Mouse (Mus musculus): Measurements from ENCODE around the gene Gja5.

Gja5 gene

DNA sequence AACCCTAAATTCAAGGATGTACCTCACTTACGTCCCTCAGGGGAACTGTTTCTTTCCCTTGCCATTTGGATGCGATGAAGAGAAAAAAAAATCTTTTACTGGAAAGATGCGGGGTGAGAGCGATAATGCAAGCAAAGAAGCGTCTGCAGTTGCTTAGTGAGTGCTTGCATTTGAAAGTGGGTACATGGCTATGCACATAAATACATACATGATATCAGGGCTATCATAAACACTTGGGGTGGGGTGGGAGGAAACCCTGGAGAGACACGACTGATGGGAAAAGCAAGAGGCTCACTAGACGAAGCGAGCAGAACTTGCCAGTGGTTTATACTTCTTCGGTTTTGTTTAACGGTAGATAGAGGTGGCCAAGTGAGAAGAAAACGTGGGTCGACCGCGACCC is at the start of gene Gja5:
Gene Gja5 (plus strand): TSS at position 301 of the 400 bp plus-strand sequence.
- no peak for DNase-seq (ENCODE audit: low read depth)

DNA sequence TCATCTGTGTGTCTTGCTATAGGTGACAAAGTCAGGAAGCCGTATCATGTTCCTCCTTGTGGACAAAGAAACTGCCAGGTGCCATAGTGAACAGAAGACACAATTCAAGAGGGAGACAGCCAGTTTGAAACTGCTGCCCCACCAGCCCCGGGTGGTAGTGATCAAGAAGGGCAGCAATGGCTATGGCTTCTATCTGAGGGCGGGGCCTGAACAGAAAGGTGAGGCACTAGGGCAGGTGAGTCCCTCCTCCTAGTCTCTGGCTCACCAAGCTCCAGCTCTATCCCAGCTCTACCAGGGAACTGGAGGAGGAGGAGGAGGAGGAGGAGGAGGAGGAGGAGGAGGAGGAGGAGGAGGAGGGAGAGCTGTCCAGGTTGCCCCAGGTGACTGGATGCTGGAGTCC is 48.7 kb upstream of the Gja5 start:
- DNase-seq (ENCODE audit: low read depth), result no peak

DNA sequence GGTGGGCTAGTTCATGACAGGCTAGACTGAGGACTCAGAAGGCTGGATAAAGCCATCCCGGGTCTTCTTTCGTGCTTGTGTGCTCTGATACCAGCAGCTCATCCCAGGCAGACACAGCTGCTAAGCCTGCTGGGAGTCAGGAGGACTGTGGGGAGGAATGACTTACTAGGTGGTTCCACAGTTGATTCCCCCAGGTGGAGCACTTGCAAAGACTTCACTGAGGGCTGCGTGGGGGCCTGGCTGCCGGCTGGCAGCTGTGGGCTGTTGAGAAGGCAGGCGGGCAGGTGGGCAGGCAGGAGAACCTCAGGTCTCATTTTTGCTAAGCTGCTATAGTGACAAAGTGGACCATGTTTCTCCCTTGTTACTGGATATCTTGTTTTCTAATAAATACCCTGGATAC is 44.0 kb upstream of the Gja5 start:
- DNase-seq (ENCODE audit: low read depth), result no peak

DNA sequence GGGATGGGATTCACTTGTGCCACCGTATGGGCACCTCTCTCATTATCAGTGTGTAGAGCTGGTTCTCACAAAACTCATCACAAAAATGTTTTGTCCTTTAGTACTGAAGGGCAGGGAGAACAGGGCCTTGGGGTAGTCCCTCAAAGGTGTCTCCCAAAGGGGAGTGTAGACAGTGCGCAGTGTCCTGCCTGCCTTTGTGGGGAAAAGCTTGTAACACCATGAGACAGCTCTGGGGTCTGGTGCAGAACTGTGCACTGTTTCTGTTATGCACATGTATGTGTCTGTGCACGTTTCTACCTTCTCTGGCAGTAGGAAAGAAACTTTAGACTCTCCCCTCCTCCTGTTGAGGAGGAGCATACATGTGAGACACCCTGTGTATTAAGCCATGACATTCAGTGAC is 36.6 kb upstream of the Gja5 start:
- DNase-seq (ENCODE audit: low read depth), result no peak

DNA sequence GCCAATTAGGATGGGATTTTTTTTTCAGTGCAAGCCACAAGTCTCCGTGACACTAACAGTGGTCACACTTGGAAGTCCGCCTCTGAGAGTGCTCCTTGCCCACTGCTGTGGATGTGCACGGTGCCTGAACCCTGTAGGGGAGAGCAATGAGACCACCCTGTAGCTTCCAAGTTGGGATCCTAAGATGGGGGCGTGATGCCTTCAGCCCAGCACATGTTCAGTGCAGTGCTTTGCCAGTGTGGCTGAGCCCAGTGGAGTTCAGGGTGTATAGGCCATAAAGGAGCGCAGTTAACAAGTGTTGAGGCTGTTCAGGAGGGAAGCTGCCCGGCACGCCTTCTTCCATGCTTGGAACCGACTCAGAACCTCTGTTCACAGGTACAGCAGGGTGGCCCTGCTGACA is 35.9 kb upstream of the Gja5 start:
- no peak for DNase-seq (ENCODE audit: low read depth)

DNA sequence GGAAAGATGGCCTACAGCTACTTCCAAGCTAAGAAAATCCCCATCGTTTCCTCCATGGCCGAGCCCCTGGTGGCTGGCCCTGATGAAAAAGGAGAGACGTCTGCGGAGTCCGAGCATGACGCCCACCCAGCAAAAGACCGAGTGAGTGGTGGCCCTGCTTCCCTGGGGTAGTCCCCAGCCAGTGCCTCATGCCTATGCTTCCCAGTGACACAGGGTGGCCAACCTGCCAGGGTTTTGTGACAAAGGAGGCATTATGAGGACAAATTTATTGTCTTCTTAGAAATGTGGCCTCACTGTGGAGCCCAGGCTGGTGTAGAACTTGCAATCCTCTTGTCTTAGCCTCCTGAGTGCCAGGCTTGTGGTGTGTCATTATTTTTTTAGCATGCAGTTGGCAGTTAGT is 35.4 kb upstream of the Gja5 start:
- no peak for DNase-seq (ENCODE audit: low read depth)

DNA sequence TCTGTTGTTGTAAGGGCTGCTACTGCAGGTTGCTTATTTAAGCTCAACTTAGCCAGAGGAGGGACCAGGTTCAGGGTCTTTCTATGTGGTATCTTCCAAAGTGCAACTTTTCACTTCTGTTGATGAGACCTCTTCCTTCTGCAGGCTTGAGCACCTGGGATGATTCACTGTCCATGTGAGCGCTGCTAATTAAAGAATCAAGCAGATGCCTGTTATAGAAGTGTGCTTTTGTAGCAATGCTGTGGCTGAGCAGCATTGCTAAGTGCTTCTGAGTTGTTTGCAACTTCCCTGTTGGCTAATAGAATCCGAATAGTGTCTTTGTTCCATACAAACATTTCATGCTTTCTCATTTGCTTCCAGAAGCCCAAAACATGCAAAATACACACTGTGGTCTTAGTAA is 34.2 kb upstream of the Gja5 start:
- no peak for DNase-seq (ENCODE audit: low read depth)

DNA sequence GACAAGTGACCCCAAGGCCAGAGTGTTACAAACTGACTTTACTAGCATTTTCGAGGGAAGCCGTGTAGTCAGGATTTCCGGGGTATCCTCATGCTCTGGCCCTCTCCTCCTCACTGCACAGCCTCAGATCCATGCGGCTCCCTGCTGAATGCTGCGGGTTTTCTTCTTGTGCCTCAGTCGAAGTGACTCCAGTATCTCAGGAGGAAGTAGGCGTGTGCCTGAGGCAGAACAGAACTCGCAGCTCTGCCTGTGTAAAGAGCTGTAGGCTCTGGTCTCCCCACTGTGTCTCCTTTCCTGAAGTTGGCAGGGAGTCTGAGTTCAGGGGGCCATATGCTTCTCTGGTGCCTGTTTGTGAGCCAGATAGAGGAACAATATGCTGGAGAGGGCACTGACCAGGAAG is 33.4 kb upstream of the Gja5 start:
- no peak for DNase-seq (ENCODE audit: low read depth)

DNA sequence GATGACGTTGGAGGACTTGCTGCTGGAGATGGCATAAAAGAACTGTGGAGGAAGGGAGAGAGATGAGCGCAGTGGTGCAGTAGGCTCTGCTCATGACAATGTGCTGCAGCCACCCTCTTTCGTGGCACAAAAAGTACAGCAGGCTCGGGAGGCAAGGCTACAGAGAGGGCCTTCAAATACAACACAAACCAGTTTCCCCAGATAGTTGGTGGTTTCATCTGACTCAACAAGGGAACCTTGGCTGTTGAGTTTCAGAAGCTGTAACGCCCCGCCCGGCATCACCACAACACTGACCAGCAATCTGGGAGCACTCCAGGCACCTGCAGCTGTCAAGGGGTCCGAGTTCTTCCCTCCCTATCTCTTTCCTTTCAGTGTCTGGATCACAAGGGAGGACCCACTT is 32.0 kb upstream of the Gja5 start:
- no peak for DNase-seq (ENCODE audit: low read depth)

DNA sequence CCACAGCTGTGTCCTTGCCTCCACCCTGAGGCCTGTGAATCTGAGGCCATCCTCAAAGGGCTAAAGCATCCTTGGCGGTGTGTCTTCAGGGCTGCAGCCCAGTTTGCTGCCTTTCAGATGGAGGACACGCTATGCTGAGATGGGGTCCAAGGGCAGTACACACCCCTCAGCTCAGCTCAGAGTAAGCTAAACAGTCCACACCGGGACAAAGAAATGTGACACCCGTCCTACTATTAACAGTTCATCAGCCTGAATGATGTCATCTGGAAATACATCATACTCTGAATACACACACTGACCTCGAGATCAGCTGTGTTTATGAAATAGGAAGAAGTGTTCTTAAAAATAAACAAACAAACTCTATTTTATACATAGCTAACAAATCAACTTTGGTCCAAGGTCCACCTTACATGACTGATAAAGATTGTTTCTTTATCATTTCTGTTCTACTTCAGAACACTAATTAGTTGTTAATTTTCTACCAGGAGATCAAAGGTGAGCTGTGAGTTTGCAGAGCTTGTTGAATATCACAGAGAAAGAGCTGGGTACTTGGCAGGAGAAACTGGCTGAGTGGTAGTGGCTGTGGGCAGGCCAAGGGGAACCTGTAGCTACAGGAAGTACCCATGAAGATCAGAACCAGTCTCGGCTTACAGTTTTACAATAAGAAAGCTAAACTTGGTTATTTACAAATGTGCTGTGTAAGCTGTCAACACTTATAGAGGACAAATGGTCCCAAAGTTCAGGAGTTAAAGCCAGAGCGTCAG is 29.5 kb upstream of the Gja5 start:
- DNase-seq (ENCODE audit: low read depth), result no peak

DNA sequence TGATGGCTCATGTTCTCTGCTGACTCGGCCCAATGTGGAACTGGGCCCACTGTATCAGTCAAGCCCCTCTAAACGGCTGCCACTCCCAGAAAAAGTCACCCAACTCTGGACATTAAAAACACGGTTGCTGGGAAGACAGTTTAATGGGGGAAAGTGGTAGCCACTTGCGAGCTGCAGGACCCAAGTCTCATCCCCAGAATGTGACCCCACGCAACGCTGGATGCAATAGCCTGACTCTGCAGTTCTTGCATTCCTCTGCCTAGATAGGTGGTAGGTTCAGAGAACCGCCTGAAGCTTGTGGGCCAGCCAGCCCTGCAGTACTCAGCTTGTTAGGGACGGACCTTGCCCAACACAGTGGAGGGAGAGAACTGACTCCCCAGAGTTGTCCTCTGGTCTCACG is 25.0 kb upstream of the Gja5 start:
- no peak for DNase-seq (ENCODE audit: low read depth)

DNA sequence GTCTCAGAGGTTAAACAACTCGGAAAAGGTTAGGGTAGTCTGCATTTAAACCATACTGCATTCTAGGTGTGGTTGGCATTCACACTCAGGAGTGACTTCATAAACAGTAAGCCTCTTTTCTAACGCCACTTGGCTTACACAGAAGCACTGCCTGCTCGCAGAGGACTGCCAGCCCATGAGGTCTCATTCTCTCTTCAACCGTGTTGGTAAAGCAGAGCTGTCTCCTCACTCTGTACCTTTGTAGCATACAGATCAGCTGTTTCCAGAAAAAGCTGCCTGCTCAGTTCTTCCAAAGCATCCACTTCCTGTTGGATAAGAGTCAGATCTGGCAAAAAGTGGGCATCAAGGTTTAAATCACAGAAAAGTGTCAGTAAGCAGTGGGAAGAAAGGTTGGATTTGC is 24.1 kb upstream of the Gja5 start:
- no peak for DNase-seq (ENCODE audit: low read depth)

DNA sequence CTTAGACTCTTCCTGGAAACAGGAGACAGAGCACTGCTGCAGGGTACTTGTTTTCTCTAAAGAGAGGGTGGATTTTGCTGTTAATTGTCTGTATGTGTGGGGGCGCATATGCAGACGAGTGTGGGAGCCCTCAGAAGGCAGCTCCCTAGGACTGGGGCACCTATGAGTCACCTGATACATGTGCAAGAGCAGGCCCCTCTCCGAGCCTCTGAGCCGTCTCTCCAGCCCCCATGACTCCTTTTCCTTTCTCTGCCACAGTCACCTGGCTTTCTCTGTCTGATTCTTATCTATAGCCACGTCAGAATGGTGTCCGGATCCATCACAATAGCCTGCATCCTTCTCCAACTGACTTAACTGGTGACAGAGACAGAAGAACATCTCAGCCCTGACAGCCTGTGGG is 22.9 kb upstream of the Gja5 start:
- no peak for DNase-seq (ENCODE audit: low read depth)

DNA sequence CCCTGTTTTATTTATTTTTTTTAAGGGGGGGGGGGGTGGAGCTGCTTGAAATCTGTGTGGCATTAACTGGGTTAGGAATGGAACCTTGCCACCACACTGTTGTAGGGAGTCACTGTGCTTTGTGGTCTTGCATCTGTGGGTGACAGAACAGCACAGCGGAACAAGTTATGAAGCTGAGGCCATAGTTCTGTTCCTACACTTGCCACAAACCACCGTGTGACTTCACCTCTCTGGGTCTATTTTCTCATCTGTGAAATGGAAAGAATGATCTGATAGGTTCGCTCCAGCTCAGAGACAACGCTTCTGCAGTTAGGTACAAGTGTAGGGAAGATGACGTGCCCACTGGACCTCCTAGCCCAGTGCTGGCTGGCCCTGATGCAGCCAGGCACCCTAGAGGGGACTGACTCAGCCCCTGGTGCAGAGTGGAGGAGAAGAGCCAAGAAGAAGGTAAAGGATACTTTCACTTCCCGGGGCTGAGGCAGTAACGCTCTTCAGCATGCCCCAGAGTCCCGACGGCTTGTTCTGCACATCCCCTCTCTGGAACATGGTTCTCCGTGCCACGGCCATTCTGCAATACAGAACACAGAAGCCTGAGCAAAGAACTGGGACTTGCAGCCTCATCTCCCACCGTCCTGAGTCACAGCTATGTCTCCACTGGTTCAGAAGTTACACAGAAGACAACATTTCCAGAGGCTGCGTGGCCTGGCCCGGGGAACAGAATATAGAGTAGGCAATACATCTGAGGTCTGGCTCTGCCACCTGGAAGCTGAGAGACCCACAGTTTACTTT is 22.2 kb upstream of the Gja5 start:
- no peak for DNase-seq (ENCODE audit: low read depth)

DNA sequence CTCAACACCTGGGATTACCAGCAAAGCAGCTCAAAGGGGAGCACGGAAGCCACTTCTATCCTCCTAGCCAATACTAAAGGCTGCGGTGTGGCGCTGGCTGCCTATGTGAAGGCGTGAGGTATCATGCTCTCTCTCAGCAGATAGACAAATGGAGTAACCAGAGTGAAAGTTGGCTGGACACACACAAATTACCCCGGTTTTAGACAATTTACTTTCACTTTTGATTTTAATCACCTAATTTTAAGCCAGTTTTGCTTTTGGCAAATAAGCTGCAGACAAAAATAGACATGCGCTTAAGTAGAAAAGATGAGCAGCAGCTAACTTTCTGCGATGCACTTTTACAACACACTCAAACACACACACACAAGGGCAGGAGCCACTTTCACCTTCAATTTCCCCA is 20.8 kb upstream of the Gja5 start:
- DNase-seq (ENCODE audit: low read depth), result no peak

DNA sequence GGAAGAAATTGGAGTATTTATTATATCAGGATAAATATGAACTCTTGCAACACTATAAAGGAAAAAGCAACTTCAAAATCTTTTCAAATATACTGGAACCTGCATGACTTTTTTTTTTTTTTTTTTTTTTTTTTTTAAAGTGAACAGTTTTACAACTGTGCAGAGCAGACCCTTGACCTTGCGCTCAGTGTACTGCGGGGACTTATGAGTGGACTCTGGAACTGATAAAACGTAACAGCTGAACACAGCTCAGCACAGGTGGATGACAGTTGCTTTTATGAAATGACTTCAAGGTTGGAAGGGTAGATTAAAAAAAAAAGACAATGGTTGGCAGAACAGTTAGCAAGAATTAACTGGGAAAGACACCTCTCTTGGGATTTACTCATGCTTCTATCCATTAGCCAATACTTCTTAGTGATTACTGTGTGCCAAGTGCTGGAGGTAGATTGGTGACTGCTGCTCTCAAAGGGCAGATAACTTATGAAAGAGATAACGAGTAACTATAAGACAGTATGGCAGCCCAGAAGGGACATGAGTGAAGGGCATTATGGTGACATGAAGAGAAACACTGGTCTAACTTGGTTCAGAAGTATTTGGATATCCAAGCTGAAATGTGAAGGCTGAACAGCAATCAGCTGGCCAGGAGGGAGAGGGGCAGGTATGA is 2.0 kb upstream of the Gja5 start:
- no peak for DNase-seq (ENCODE audit: low read depth)

DNA sequence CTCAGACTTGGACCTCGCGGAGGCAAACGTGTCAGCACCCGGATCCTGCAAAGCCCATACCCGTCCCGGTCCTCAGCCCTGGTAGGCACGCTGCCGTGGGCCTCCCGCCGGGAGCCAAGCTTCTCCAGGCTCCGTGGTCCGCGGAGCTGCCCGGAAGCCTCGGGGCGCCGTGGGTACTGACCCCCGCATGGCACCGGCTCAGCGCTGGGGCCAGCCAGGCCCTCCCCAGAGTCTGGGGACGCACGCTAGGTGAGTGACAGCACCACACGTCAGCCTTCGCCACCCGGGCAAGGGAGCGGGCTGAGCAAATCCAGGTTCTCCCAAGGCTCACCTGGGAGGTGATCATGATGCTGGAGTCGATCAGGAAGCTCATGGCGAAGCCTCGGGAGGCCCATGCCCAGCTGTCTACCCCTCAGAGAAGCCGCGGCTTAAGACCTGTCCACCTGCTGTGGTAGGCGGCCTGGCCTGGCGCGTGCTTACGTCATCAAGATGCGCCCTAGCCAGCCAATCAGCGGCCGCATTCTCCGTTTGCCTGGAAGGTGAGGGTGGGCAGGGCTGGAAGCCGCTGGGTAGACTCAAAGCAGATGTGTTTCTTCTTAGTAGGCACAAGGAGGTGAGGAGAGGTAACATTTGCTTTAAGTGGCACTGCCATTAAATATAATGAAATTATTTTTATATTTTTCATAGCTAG is 503 bp downstream of the Gja5 start, which contains the start of gene Gpr89:
Gene Gpr89 (minus strand): TSS at position 496 of the 691 bp plus-strand sequence.
- peak; percentile 93 for DNase-seq (ENCODE audit: low read depth)

DNA sequence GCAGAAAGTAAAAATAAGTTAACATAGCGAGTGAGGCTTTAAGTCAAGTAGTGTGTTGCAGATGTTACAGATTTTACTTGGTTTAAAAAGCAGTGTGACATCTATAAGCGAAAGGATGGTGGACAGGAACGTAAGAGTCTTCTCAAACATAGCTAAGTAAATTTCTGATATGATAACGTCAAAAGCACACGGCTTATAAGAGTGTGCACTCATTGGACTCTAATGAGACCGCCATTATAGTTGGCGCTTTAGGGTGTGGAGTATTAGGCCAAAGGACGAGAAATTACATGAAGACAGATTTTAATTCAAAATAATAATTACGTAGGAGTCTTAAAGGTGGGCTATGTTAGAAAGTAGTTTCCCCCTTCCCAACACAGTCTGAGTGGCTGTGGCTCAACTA is 1.1 kb downstream of the Gja5 start:
- DNase-seq (ENCODE audit: low read depth), result no peak

DNA sequence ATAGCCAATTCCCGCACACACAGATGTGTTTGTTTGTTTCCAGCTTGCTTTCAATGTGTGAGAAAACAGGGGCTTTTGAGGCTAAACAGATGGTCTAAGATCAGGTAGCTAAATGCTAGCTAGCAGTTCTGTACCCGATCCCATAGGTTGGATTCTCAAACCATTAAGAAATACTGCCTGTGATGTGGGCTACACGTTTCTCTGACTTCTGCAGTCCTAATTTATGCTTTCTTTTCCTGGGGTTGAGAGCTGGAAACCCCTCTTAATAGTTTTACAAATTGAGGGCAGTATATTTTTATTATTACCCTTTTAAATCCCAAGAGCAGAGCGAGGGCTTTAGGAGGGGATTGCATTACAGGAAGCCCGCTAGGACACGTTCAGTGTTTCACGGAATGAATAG is 16.5 kb downstream of the Gja5 start:
- no peak for DNase-seq (ENCODE audit: low read depth)

DNA sequence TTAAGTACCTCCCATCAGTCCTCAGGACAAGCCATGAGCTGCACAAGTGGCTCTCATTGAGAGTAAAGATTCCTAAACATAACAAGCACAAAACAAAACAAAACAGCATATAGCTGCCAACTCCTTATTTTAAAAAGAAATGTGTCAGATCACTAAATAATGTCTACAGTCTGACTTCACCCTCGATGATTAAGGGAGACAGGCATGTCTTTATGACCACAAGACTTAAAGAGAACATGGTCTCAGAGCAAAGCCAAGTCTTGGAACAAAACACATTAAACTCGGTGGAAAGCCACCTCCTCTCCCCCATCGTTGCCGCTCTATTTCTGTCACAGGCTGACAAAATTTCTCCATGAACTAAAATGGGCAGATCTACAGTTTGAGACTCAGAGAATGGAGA is 20.1 kb downstream of the Gja5 start:
- DNase-seq (ENCODE audit: low read depth), result no peak

DNA sequence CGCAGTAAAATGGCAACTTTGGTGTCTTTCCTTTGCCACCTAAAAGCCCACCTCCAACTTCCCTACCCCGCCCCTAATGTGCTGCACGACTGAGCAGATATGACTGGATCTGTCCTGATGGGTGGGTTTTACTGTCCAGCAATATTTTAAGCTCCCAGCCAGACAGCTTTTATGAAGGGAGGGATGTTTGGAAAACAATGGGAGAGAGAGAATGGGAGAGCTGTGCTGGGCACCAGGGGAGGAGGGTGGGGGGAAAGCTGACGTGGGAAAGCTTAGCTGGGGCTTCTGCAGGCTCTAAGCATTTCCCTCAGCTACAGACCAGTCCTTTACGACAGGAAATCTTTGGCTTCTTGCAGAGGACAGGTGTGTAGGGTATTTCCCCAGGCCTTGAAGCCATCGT is 21.4 kb downstream of the Gja5 start, which contains the start of gene Gja8:
Gene Gja8 (minus strand): TSS at position 101 of the 400 bp plus-strand sequence.
- no peak for DNase-seq (ENCODE audit: low read depth)

DNA sequence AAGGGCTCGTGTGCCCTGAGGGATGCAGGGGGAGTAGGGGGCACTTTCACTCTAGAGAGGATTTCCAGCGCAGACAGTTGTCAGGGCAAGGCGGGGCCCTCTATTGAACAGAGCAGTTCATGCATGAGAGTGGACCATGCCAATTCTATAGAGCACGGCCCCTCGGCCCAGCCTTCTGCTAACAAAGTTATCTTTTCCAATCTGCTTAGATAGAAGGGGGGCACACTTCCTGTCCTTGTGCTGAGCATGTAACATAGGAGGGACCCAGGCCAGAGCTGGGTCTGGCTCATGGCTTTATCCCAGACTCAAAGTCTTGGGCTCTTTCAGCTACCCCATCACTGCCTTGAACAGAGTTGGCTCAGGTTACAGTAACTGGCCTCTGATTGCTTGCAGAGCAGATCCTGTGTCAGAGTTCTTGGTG is 26.8 kb downstream of the Gja5 start:
- no peak for DNase-seq (ENCODE audit: low read depth)
